Mouse (Mus musculus): ENCODE results near the gene Gfi1b. TPM values are rescaled to one million over a fixed set of nuclear protein-coding genes. Genes with fewer than 3 reads are reported as not detected.
A peak's percentile ranks its signal among the peaks of the same experiment; 100 is the strongest.

Gfi1b gene
- total and polyA plus RNA-seq, 3 experiments: 82.9 to 277 (median 194) TPM

DNA sequence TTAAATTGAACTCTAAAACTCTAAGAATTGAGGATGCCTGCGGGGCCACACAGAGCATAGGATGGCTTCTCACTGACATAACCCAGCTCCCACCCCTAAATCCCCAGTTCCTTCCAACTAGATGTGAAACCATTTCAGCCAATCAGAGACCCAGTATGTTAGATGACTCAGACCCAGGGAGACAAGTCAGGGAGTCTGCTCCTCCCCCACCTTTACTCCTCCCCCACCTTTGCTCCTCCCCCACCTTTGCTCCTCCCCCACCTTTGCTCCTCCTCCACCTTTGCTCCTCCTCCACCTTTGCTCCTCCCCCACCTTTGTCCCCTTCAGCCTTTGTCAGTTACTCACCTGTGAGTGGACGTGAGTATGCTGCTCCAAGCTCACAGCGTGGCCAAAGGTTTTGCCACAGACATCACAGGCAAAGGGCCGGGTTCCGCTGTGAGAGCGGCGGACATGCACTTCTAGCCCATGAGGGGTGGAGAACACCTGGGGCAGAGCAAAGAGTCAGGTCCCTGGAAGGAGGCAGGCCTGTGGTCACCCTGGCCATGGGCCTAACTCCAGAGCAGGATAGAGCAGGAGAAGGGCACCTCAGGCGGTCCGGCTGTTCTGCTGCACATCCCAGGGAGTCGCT is 9.2 kb downstream of the Gfi1b start:
- H3K36me3 ChIP-seq (ENCODE audit: control insufficient read depth in 1 of 2, insufficient read depth in 2 of 2, low read length in 2 of 2): peaks cover 24 to 44% of the 10 kb centered on the region in 2 experiments
- no peak overlapping the region for H3K4me3 ChIP-seq (ENCODE audit: control insufficient read depth in 1 of 2, insufficient read depth in 1 of 2, low read depth in 2 of 2, low read length in 2 of 2)
- H3K27me3 ChIP-seq (ENCODE audit: control insufficient read depth in 1 of 2, insufficient read depth in 2 of 2, low read length in 2 of 2): no peaks in the 10 kb centered on the region
- peaks cover 12% of the 10 kb centered on the region for H3K79me2 ChIP-seq (ENCODE audit: control insufficient read depth, insufficient read depth, low read length, poor library complexity)
- no peak for TF ChIP-seq USF1 (IDR thresholded peaks at IDR 0.05; ENCODE audit: low read depth, low read length)
- no peak for TF ChIP-seq CHD2 (IDR thresholded peaks at IDR 0.05; ENCODE audit: low read length)
- no peak for TF ChIP-seq NELFE (IDR thresholded peaks at IDR 0.05; ENCODE audit: low read depth, low read length)
- TF ChIP-seq SIN3A (IDR thresholded peaks at IDR 0.05; ENCODE audit: low read length): no peak
- TF ChIP-seq MYC (IDR thresholded peaks at IDR 0.05; ENCODE audit: low read depth, low read length): no peak
- no peak for TF ChIP-seq MAX (IDR thresholded peaks at IDR 0.05; ENCODE audit: low read length)
- no peak for TF ChIP-seq ZKSCAN1 (IDR thresholded peaks at IDR 0.05; ENCODE audit: low read depth, low read length)
- TF ChIP-seq POLR2AphosphoS2 (IDR thresholded peaks at IDR 0.05; ENCODE audit: low read length): no peak
- no peak for TF ChIP-seq ZNF384 (IDR thresholded peaks at IDR 0.05; ENCODE audit: low read depth, low read length)
- no peak for TF ChIP-seq MAZ (IDR thresholded peaks at IDR 0.05; ENCODE audit: low read depth, low read length)
- TF ChIP-seq NRF1 (IDR thresholded peaks at IDR 0.05; ENCODE audit: insufficient read depth, low read depth, low read length, poor library complexity, severe bottlenecking): no peak
- TF ChIP-seq RAD21 (IDR thresholded peaks at IDR 0.05; ENCODE audit: low read depth, low read length): no peak
- no peak for TF ChIP-seq MXI1 (IDR thresholded peaks at IDR 0.05; ENCODE audit: low read depth, low read length)
- H3K9me3 ChIP-seq (replicated peaks; ENCODE audit: insufficient read depth, low read length): no peaks in the 10 kb centered on the region
- H3K27ac ChIP-seq (ENCODE audit: control insufficient read depth, low read depth, low read length): no peak overlapping the region
- DNase-seq (ENCODE audit: low read depth, low spot score): peak; percentile 57
- peaks cover 0 to 38% of the 10 kb centered on the region in 2 experiments; a peak in 3 of 4 replicates for H3K4me1 ChIP-seq (ENCODE audit: control insufficient read depth in 1 of 2, insufficient read depth in 2 of 2, low read length in 2 of 2)
- H3K9ac ChIP-seq (ENCODE audit: control insufficient read depth, low read depth, low read length, poor library complexity, severe bottlenecking): no peak overlapping the region

DNA sequence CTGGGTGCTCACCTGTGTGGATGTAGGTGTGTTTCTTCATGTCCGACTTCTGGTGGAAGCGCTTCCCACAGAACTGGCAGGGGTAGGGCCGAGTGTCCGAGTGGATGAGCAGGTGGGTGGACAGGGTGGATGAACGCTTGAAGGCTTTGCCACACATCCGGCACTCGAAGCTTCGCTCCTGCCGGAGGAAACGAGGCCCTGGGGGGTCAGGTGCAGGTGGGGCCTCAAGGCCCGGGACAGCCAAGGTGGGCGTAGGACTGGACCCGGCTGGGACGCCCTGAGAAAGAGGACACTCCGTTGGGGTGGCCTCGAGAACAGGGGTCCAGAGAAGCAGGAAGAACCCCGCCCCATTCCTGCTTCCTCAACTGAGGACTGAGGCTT is 10.4 kb downstream of the Gfi1b start:
- Histone ChIP-seq H3K4me1 (ENCODE audit: control insufficient read depth in 1 of 2, insufficient read depth in 2 of 2, low read length in 2 of 2) (peaks cover 5 to 39% of the 10 kb centered on the region in 2 experiments; a peak in 3 of 4 replicates), H3K9ac (ENCODE audit: control insufficient read depth, low read depth, low read length, poor library complexity, severe bottlenecking) (no peak overlapping the region), H3K36me3 (ENCODE audit: control insufficient read depth in 1 of 2, insufficient read depth in 2 of 2, low read length in 2 of 2) (peaks cover 24 to 45% of the 10 kb centered on the region in 2 experiments), H3K79me2 (ENCODE audit: control insufficient read depth, insufficient read depth, low read length, poor library complexity) (peaks cover 5% of the 10 kb centered on the region), H3K27me3 (ENCODE audit: control insufficient read depth in 1 of 2, insufficient read depth in 2 of 2, low read length in 2 of 2) (no peaks in the 10 kb centered on the region), H3K27ac (ENCODE audit: control insufficient read depth, low read depth, low read length) (no peak overlapping the region), H3K4me3 (ENCODE audit: control insufficient read depth in 1 of 2, insufficient read depth in 1 of 2, low read depth in 2 of 2, low read length in 2 of 2) (no peak overlapping the region), H3K9me3 (replicated peaks; ENCODE audit: insufficient read depth, low read length) (no peaks in the 10 kb centered on the region)
- TF ChIP-seq ZNF384 (IDR thresholded peaks at IDR 0.05; ENCODE audit: low read depth, low read length): no peak
- no peak for TF ChIP-seq MYB (IDR thresholded peaks at IDR 0.05; ENCODE audit: low read depth, low read length)
- TF ChIP-seq RCOR1 (IDR thresholded peaks at IDR 0.05; ENCODE audit: low read depth, low read length): no peak
- no peak for DNase-seq (ENCODE audit: low read depth, low spot score)

Data from MEL (cell line).